In the genomic region with DNA sequence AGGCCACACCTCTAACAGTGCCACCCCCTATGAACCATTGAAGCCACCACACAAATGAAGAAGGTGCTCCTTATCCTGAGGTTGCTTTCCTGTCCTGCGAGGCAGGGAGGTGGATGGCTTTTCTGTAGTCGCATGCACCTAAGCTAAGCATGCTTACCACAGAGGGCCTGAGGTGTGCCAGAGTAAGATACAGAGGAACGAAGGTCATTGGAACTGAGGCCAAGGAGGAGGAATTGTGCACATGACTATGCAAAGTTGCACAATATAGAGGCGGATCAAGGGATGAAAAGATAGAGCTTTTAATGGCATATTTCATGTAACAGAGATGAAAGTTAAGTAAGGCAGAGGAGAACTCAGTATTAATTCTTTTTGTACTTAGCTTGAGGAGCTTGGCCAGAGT, we compare ENCODE assay signal across 18 mouse cellular contexts. TPM values are rescaled to one million over a fixed set of nuclear protein-coding genes. Genes with fewer than 3 reads are reported as not detected.
A peak's percentile ranks its signal among the peaks of the same experiment; 100 is the strongest.
DNase-seq lines count a peak whose midpoint lies in the region; ATAC-seq lines count a peak whose summit lies in the region.
"Had no signal": no experiment of that assay in that cellular context is flagged by ENCODE, and none has a peak within 500 bp of the region (broad histone marks: within the 10 kb centered on the region; RNA-seq: fewer than 3 reads in every experiment).

No protein-coding gene starts in this region.

- H3K36me3 ChIP-seq in intestine, embryonic 15.5 days: peaks cover 39% of the 10 kb centered on the region

- H3K27ac ChIP-seq in intestine, embryonic 15.5 days: no peak overlapping the region
- H3K27ac ChIP-seq: embryonic facial prominence, embryonic 15.5 days; heart, embryonic 13.5 days; hindbrain, embryonic 15.5 days had no signal

- peak; percentile 15 for DNase-seq in kidney, adult 11 months
- no peak for DNase-seq in kidney, adult 18-20 months
- DNase-seq in kidney, postnatal 36 days: peak; percentile 14 to 55
- no peak for DNase-seq in kidney, postnatal 4 days
- no peak for DNase-seq in right cerebral cortex, adult 18-20 months
- no peak for DNase-seq in embryo, embryonic 11 days
- DNase-seq: adrenal gland, postnatal 25 days; cerebellum, adult 2 months; cerebellum, postnatal 10 days; gastrocnemius, postnatal 14 days; heart, adult 11 months; heart, postnatal 36 days had no signal

- H3K9me3 ChIP-seq in intestine, embryonic 15.5 days: no peaks in the 10 kb centered on the region
- H3K9me3 ChIP-seq: embryonic facial prominence, embryonic 15.5 days; heart, embryonic 13.5 days; hindbrain, embryonic 15.5 days had no signal

- ATAC-seq in intestine, embryonic 15.5 days: peak; percentile 75
- ATAC-seq: forebrain, embryonic 16.5 days had no signal

- H3K27me3 ChIP-seq in intestine, embryonic 15.5 days (replicated peaks): no peaks in the 10 kb centered on the region
- H3K27me3 ChIP-seq: embryonic facial prominence, embryonic 15.5 days; heart, embryonic 13.5 days; hindbrain, embryonic 15.5 days had no signal

- 88% methylated on average over 4 of the region's 4 CpGs for WGBS in intestine, embryonic 15.5 days

- H3K4me3 ChIP-seq in intestine, embryonic 15.5 days (replicated peaks): no peak overlapping the region
- H3K4me3 ChIP-seq: embryonic facial prominence, embryonic 15.5 days; erythroblast, embryonic 14.5 days; heart, embryonic 13.5 days; hindbrain, embryonic 15.5 days had no signal

- no peak overlapping the region for H3K9ac ChIP-seq in intestine, embryonic 15.5 days
- H3K9ac ChIP-seq: embryonic facial prominence, embryonic 15.5 days; heart, embryonic 13.5 days; hindbrain, embryonic 15.5 days had no signal

- H3K4me1 ChIP-seq in intestine, embryonic 15.5 days (replicated peaks): peaks cover 7% of the 10 kb centered on the region; the same call in 1 of the 2 replicates

- H3K4me2 ChIP-seq in intestine, embryonic 15.5 days (replicated peaks): no peak overlapping the region
- H3K4me2 ChIP-seq: embryonic facial prominence, embryonic 15.5 days; heart, embryonic 13.5 days; hindbrain, embryonic 15.5 days had no signal

RNA-seq across cellular contexts. Expression of a gene that starts 5.4 kb away (rescaled TPM):
- 78.8 and 86.0 TPM in 2 replicates for polyA plus RNA-seq in intestine, embryonic 15.5 days (2015; fragmentation: Nextera tagmentation; extraction: Ambion mirVana)

RNA-seq across cellular contexts. Expression of a gene that starts 9.8 kb away (rescaled TPM):
- polyA plus RNA-seq in intestine, embryonic 15.5 days (2015; fragmentation: Nextera tagmentation; extraction: Ambion mirVana): 272 and 297 TPM in 2 replicates

Comparison
In these comparisons a context has a peak if more than half of its experiments do, and no peak if none do; other contexts are left out.
1. DNase-seq: peak in kidney, adult 11 months (single experiment) and kidney, postnatal 36 days (2 of 2); none in kidney, adult 18-20 months (single experiment), kidney, postnatal 4 days (0 of 2), right cerebral cortex, adult 18-20 months (single experiment) and embryo, embryonic 11 days (single experiment).